Mouse (Mus musculus): Measurements from ENCODE around the gene Zfp874a. TPM values are rescaled to one million over a fixed set of nuclear protein-coding genes. Genes with fewer than 3 reads are reported as not detected.
A peak's percentile ranks its signal among the peaks of the same experiment; 100 is the strongest.

Gene Zfp874a
- total RNA-seq, 1 experiment from 2014 or later = 21.8 TPM

DNA sequence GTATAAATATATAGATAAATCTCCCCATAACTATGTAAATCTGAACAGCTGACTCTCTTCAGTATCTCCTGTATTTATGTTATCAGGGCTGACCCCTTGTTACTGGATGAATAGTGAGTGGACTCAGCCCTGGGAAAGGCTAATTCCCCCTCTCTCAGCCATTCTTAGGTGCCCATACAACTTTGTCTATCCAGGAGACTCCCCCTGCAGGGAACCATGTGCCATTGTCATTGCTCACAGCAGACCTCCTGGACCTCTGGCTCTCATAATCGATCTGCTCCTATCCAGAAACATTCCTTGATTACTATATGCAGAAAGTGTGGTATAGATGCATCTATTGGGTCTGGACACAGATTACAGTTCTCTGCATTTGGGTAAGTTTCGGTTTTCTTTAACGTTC, 34.6 kb downstream of the Zfp874a start:
- ATAC-seq (replicated peaks in 1 of 2; ENCODE audit: insufficient read depth in 1 of 2, low FRiP score in 2 of 2, low TSS enrichment in 1 of 2, low read depth in 1 of 2, poor library complexity in 2 of 2, severe bottlenecking in 2 of 2) = no peak

DNA sequence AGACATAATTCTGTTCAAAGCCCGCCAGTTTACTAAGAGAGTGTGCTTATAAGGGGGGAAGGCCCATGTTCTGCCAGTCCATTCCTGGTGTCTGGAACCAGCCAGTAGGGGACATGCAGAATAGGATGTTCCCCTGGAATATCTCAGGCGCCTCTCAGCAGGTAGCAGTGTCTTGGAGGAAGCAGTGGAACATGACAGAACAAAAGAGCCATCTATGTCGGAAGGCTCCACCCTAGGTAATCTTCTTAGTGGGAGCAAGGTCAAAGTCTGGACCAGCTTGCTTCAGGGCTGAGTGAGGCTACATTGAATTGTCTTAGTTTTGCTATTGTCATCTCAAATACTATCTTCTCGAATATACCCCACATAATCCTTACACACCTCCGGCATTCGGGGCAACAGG, 35.7 kb downstream of the Zfp874a start:
- ATAC-seq (replicated peaks in 1 of 2; ENCODE audit: insufficient read depth in 1 of 2, low FRiP score in 2 of 2, low TSS enrichment in 1 of 2, low read depth in 1 of 2, poor library complexity in 2 of 2, severe bottlenecking in 2 of 2) = no peak

- 0 out of 4 replicates have a peak, but pooled peaks of 1 of the 2 experiments have one; percentile 42 for ATAC-seq (replicated peaks in 1 of 2; ENCODE audit: insufficient read depth in 1 of 2, low FRiP score in 2 of 2, low TSS enrichment in 1 of 2, low read depth in 1 of 2, poor library complexity in 2 of 2, severe bottlenecking in 2 of 2)
These were observed 37.8 kb downstream of the Zfp874a start for GRCm38 (mm10) chr13:67413634-67414033.

DNA sequence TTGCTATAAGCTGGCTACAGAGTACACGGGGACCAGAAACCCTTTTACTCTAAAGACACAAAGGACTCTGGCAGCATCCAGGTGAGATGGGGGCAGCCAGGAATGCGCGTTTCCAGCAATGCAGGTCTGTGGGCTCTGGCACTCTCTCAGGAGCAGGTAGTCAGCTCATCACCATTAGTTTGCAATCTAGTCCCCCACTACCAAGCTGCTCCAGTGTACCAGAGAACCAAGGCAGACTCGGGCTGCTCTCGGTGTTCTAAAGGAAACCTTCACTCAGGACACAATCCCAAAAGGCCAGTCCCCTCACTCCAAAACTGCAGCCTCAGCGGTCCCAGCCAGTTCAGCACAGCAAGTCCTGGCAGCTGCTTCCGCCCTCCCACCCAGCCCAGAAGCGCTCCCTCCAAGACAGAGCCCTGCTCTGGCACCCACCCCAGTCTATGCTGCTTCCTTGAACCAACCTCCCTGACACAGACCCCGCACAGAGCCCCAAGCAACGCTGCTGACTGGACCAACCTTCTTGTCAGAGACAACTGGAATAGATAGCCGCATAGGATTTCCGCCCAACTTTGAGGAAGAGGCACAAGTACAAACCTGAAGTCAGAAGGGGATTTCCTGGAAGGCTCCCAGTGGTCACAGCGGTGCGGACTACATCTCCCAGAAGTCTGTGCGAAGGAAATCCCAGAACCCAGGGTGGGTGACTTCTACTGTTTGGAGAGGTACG, 52.1 kb downstream of the Zfp874a start, which contains the start of gene Zfp429:
Gene Zfp429 (minus strand): TSS at position 637 of the 721 bp plus-strand sequence.
- peak; percentile 99 for ATAC-seq (replicated peaks in 1 of 2; ENCODE audit: insufficient read depth in 1 of 2, low FRiP score in 2 of 2, low TSS enrichment in 1 of 2, low read depth in 1 of 2, poor library complexity in 2 of 2, severe bottlenecking in 2 of 2)

GRCm38 (mm10) chr13:67376255-67376654, 75.2 kb downstream of the Zfp874a start:
- ATAC-seq (replicated peaks in 1 of 2; ENCODE audit: insufficient read depth in 1 of 2, low FRiP score in 2 of 2, low TSS enrichment in 1 of 2, low read depth in 1 of 2, poor library complexity in 2 of 2, severe bottlenecking in 2 of 2) = peak; percentile 27 to 46; a peak in 2 of 4 replicates

DNA sequence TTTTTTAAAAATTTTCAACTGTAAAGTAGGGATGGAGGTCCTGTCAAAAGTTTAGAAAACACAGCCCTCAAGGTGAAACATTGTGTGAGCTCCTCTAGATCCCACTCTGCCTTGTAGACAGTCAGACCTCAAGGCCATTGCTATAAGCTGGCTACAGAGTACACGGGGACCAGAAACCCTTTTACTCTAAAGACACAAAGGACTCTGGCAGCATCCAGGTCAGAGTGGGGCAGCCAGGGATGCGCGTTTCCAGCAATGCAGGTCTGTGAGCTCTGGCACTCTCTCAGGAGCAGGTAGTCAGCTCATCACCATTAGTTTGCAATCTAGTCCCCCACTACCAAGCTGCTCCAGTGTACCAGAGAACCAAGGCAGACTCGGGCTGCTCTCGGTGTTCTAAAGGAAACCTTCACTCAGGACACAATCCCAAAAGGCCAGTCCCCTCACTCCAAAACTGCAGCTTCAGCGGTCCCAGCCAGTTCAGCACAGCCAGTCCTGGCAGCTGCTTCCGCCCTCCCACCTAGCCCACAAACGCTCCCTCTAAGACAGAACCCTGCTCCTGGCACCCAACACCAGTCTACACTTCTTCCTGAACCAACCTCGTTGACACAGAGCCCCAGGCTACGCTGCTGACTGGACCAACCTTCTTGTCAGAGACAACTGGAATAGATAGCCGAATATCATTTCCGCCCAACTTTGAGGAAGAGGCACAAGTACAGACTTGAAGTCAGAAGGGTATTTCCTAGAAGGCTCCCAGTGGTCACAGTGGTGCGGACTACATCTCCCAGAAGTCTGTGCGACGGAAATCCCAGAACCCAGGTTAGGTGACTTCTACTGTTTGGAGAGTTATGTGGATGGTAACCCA, 76.1 kb downstream of the Zfp874a start, which contains the start of the genes Gm28041 and Zfp456:
Gene Gm28041 (minus strand): TSS at position 684 of the 862 bp plus-strand sequence.
Gene Zfp456 (minus strand): TSS at position 761 of the 862 bp plus-strand sequence.
- ATAC-seq (replicated peaks in 1 of 2; ENCODE audit: insufficient read depth in 1 of 2, low FRiP score in 2 of 2, low TSS enrichment in 1 of 2, low read depth in 1 of 2, poor library complexity in 2 of 2, severe bottlenecking in 2 of 2) = peak; percentile 98

Other genes with a start within 250 kb of the Zfp874a start
- 3.6 and 5.8 TPM in 2 replicates for gene Zfp458, start 173.2 kb downstream of the Zfp874a start, total RNA-seq (2017)
- 1.5 TPM in 1 of 2 replicates, not detected in the other for gene Zfp457, start 145.1 kb downstream of the Zfp874a start, total RNA-seq (2017)
- gene Zfp595, start 119.1 kb downstream of the Zfp874a start, total RNA-seq (2017) = 10.0 and 10.1 TPM in 2 replicates
- gene Gm28044, start 91.1 kb downstream of the Zfp874a start, total RNA-seq (2017) = 7.3 and 13.3 TPM in 2 replicates
- gene Zfp953, start 91.0 kb downstream of the Zfp874a start, total RNA-seq (2017) = 8.2 and 11.0 TPM in 2 replicates
- 3.2 and 3.8 TPM in 2 replicates for gene Gm28041, start 75.9 kb downstream of the Zfp874a start, total RNA-seq (2017)
- gene Zfp456, start 75.8 kb downstream of the Zfp874a start, total RNA-seq (2017) = 5.9 and 6.1 TPM in 2 replicates
- gene Zfp429, start 51.8 kb downstream of the Zfp874a start, total RNA-seq (2017) = 7.4 and 13.6 TPM in 2 replicates
- 3.0 and 16.1 TPM in 2 replicates for gene Zfp459, start 30.2 kb downstream of the Zfp874a start, total RNA-seq (2017)
- gene Zfp874b, start 32.6 kb upstream of the Zfp874a start, total RNA-seq (2017) = 9.2 and 14.7 TPM in 2 replicates
- 9.8 and 22.2 TPM in 2 replicates for gene Zfp58, start 48.9 kb upstream of the Zfp874a start, total RNA-seq (2017)
- gene Gm26965, start 74.5 kb upstream of the Zfp874a start, total RNA-seq (2017) = not detected in 2 replicates
- gene Zfp87, start 74.6 kb upstream of the Zfp874a start, total RNA-seq (2017) = 27.1 and 31.8 TPM in 2 replicates
- gene Zfp748, start 102.2 kb upstream of the Zfp874a start, total RNA-seq (2017) = 13.8 and 34.3 TPM in 2 replicates
- gene Zfp729b, start 158.1 kb upstream of the Zfp874a start, total RNA-seq (2017) = 23.4 and 31.7 TPM in 2 replicates
- gene Gm49345, start 186.1 kb upstream of the Zfp874a start, total RNA-seq (2017) = not detected in 2 replicates
- gene Zfp729a, start 186.2 kb upstream of the Zfp874a start, total RNA-seq (2017) = 17.4 and 21.3 TPM in 2 replicates
- gene Zfp738, start 235.4 kb upstream of the Zfp874a start, total RNA-seq (2017) = 32.5 and 35.5 TPM in 2 replicates